Mouse (Mus musculus) hindbrain, embryonic 13.5 days (tissue): ENCODE results near the gene Wwc1. TPM values are rescaled to one million over a fixed set of nuclear protein-coding genes. Genes with fewer than 3 reads are reported as not detected.

ENCODE experiments used
- ATAC-seq: fragments of 200-750 bp; cut with Nextera tagmentation; 2 replicates; pipeline ENCODE4 v1.8.0; 2017; ENCODE audit warnings: moderate TSS enrichment; ENCODE audit not compliant: low FRiP score
- H3K27ac ChIP-seq: fragments of 300-500 bp; sonication (generic); 2 replicates; pipeline ENCODE4 v1.5.1; 2015; ENCODE audit warnings: inconsistent platforms, mild to moderate bottlenecking, moderate library complexity
- H3K27me3 ChIP-seq: fragments of 300-500 bp; sonication (generic); 2 replicates; pipeline ENCODE4 v1.6.1; 2015; ENCODE audit warnings: mild to moderate bottlenecking, inconsistent platforms
- H3K36me3 ChIP-seq: fragments of 300-500 bp; sonication (generic); 2 replicates; pipeline ENCODE4 v1.6.1; 2015; ENCODE audit warnings: mild to moderate bottlenecking, inconsistent platforms
- H3K4me1 ChIP-seq: fragments of 300-500 bp; sonication (generic); replicated peaks from 2 replicates; pipeline ENCODE4 v1.6.1; 2015; ENCODE audit warnings: inconsistent platforms
- H3K4me2 ChIP-seq: fragments of 300-500 bp; sonication (generic); 2 replicates; pipeline ENCODE4 v1.6.1; 2015; ENCODE audit warnings: inconsistent platforms, mild to moderate bottlenecking, moderate library complexity
- H3K4me3 ChIP-seq: fragments of 300-500 bp; sonication (generic); 2 replicates; pipeline ENCODE4 v1.5.1; 2015; ENCODE audit warnings: mild to moderate bottlenecking, inconsistent platforms
- H3K9ac ChIP-seq: fragments of 300-500 bp; sonication (generic); 2 replicates; pipeline ENCODE4 v1.6.1; 2015; ENCODE audit warnings: mild to moderate bottlenecking, inconsistent platforms
- H3K9me3 ChIP-seq: fragments of 300-500 bp; sonication (generic); 2 replicates; pipeline ENCODE4 v1.6.1; 2016; ENCODE audit warnings: inconsistent platforms
- whole genome bisulfite sequencing: fragments of 180-500 bp; shearing (Covaris S2); methylation state at CpG from one replicate; pipeline ENCODE4 v1.1.7; 2015; 5-methylcytosine and 5-hydroxymethylcytosine counted together
- polyA plus RNA-seq: library from polyadenylated mRNA; unstranded; fragments of >200 nt; fragmentation: Nextera tagmentation; extraction: Ambion mirVana; gene quantifications from 2 replicates; pipeline ENCODE4 v1.2.1, GENCODE M21; 2015

Gene Wwc1
- polyA plus RNA-seq, 1 experiment from 2014 or later = 7.1 TPM

DNA sequence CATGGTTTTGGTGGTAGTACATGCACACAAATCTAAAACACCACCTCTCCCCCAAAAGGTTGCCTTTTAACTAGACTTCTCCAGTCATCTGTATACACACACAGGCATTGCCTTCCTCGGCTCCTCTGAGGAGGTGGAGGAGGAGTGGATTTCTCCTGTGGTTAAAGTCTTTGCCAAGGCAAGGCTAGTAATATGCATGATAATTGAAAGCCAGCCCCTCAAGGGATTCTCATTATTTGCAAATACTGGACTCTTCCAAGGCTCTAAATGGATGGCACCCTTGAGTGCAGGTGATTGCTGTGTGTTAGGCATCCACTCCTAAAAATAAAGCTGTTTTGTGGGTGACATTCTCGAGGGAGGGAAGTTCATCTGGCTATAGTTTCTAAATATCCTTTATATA lies 191.9 kb downstream of the Wwc1 start:
- 49% methylated on average over 2 of the region's 2 CpGs for WGBS
- Histone ChIP-seq H3K9ac (no peak overlapping the region), H3K4me2 (no peak overlapping the region), H3K27ac (no peak overlapping the region), H3K9me3 (no peaks in the 10 kb centered on the region), H3K27me3 (no peaks in the 10 kb centered on the region), H3K4me1 (peaks cover 3% of the 10 kb centered on the region; the same call in 1 of the 2 replicates), H3K4me3 (no peak overlapping the region), H3K36me3 (peaks cover 33% of the 10 kb centered on the region)
- ATAC-seq = no peak

Other genes with a start within 250 kb of the Wwc1 start
- gene Pank3, start 211.0 kb downstream of the Wwc1 start, polyA plus RNA-seq = 22.8 and 23.2 TPM in 2 replicates
- 15.1 and 19.0 TPM in 2 replicates for gene Fbll1, start 181.6 kb downstream of the Wwc1 start, polyA plus RNA-seq
- 72.0 and 73.4 TPM in 2 replicates for gene Rars, start 146.0 kb downstream of the Wwc1 start, polyA plus RNA-seq